Mouse (Mus musculus) bone marrow, adult 2 months (tissue): ENCODE results near the gene Rfc2.

Experiments
- CTCF ChIP-seq: fragments of 200-500 bp; IDR thresholded peaks from 2 replicates; pipeline ENCODE4 v1.5.1; 2011; ENCODE audit warnings: low read length, control low read depth; ENCODE audit not compliant: control insufficient read depth, insufficient read depth
- POLR2A ChIP-seq: fragments of 200-500 bp; IDR thresholded peaks from 2 replicates; pipeline ENCODE4 v1.6.1; 2011; ENCODE audit warnings: low read depth, mild to moderate bottlenecking, control low read depth, low read length, borderline replicate concordance; ENCODE audit not compliant: control insufficient read depth

DNA sequence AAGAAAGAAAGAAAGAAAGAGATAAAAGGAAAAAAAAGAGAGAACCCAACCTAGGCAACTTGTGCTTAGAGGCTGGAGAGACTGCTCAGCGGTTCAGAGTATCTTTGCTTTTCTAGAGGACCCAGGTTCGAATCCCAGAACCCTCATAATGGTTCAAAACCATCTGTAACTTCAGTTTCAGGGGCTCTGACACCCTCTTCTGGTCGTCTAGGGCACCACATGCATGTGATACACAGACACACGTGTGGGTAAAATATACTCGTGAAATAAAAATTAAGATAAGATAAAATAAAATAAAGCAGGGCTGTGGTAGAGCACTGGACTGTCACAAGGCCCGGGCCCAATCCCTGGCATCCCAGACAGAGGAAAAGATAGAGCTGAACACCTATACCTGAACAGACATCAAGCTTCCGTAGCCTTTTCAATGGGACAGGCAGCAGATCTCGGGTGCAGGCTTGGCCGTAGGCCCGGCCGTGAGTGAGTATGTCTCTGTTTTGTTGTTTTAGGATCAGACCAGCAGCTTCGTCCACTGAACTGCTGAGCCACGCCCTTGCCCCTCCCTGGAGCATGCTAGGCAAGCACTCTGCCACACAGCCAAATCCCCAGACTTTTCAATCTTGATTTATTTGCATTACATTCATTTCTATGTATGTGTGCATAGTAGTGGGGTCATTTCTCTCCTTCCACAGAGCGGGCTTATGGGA lies 4.5 kb upstream of the Rfc2 start:
- no peak for TF ChIP-seq CTCF
- TF ChIP-seq POLR2A = no peak
